Mouse (Mus musculus) brain, embryonic 18.5 days (tissue): ENCODE results near the gene Acss1.

Experiments
- DNase-seq: peaks from one replicate; pipeline ENCODE4 v3.0.0-alpha.2; 2012; ENCODE audit warnings: low read depth, low spot score

The Acss1 gene

DNA sequence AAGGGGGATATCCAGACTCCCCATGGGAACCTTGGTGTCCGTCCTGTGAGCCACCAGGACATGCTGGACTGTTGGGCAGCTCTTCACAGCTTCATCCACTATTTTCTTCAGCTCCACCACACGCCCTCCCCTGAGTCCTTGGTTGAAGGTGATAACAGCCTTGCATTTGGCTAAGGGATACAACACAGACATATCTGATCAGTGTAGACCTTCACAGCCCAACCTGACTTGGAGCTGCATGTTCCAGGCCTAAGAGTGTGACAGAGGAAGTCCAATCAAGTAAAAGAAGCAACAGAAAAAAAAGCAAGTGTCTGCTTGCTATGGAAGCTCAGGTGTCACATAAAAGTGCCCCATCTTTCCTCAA lies 29.9 kb downstream of the Acss1 start:
- DNase-seq, result no peak

DNA sequence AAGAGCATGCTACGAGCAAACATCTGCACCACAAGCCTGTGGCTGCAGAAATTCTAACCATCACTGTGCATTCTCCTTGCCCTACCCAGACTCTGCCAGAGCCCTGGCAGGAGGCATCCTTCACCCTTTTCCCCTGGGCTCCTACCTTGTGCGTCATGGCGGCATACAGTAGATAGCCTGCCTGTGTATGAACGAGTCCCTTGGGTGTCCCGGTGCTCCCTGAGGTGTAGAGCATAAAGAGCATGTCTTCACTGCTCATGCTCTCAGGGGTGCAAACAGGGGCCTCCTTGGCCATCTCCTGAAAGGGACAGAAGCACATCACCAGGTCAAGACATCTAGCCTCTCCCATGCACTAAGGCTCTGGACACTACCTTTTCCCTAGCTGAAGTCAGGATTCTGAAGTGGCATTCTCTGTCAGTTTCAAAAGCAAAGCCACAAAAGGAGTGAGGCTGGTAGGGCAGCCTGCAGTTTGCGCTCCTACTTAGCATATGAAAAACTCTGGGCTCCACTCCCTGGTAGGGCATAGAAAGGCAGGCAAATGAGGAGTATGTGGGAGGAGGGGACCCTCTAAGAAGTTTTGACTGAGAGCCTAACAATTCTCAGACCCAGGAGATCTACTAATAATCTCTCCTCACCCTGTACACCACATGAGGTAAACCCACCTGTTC lies 30.5 kb downstream of the Acss1 start:
- no peak for DNase-seq

DNA sequence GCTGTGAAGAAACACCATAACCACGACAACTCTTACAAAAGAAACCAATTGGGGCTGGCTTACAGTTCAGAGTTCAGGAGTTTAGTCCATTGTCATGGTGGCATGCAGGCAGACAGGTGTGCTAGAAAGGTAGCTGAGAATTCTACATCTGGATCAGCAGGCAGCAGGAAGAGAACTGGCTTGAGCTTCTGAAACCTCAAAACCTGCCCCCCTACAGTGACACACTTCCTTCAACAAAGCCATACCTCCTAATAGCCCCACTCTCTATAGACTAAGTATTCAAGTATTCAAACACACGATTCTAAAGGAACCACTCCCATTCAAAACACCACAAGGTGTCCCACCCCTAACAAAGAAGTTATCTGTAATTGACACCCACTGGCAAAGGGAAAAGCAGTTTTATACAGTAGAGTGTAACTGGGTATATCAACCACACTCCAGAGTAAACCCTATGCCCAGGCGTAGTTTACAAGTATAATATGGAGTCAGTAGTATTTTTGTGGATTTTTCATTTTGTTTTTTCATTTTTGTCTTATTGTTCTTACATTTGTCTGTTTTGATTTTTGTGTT lies 32.3 kb downstream of the Acss1 start:
- DNase-seq, result no peak

DNA sequence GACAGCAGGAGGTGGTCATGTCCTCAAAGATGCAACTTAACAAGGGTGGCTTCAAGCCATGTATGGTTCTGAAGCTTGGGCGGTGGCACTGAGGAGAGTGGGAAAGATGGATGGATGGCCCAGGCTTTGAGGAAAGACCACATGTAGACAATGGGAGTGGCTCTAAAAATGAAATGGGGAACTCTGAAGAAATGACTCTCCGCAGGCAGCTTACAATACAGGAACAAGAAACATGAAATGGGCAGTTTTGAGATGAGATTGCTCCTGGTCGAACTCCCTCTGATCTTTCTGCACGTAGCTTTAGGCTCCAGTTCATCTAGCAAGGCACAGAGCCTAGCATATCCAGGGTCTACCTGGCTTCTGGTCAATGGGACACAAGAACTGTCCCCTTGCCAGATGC lies 39.0 kb downstream of the Acss1 start:
- no peak for DNase-seq

DNA sequence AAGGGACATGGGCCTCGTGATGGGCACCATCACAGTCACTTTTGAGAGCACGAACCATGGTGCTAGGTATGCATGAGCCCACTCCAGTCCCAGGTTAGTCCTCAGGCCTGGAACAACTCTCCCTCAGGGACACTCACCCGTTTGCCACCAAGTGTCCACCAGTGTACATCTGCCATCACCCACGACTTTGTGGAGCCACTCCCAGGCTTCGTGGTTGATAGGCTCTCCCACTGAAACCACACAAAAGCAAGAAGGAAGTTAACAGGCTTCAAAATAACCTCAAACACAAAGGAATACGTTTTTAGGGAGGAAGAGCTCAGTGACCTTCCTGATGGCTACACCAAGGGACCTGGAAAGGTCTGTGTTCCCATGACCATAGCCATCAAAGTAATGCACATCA lies 41.2 kb downstream of the Acss1 start:
- DNase-seq, result no peak

DNA sequence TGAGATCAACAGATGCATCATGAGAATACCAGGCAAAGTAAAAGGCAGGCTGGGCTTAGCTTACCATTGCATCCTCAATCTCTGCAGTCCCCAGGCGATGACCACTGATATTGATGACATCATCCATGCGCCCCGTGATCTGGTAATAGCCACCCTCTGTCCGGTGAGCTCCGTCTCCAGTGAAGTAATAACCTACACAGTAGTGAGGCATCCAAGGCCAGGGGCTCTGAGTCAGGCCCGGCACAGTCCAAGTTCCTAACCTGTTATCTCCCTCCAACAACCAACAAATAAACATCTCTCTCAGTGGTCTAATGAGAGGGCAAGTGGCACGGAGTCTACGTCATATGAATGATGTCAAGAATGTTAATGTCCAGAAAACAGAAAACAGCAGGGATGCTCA lies 43.4 kb downstream of the Acss1 start:
- no peak for DNase-seq

DNA sequence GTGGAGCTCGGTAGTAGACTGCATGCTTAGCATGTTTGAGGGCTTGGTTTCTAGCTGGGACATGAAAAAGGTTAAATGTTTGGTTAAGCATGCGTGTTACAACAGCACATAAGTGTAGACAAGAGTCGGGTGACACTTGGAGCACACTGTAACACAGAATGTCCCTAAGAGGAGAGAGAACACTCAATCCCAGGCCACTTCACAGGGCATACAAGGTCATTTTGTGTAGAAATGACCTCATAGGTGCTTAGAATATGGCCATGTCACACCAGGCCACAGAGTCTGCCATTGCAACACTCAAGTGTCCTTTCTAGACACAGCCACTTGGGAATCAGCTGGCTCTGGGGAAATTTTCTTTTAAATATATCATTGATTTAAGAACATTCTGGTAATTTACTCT lies 44.3 kb downstream of the Acss1 start:
- no peak for DNase-seq

DNA sequence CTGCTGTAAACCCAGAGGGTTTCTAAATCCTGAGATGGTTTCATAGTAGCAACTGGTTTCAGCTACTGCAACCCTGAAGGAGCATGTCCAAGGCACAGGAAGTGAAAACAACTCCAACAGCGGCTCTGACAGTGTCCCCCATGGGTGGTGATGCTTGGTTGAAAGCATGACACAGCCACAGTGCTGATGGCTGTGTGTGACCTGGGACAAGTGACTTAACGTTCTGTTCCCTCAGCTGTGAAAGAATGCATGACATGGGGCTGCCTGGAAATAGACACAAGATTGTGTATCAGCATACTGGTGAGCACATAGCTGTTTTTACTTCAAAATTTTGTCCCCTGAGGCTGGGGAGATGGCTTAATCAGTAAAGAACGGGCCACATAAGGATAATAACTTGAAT lies 46.6 kb downstream of the Acss1 start:
- DNase-seq, result no peak

DNA sequence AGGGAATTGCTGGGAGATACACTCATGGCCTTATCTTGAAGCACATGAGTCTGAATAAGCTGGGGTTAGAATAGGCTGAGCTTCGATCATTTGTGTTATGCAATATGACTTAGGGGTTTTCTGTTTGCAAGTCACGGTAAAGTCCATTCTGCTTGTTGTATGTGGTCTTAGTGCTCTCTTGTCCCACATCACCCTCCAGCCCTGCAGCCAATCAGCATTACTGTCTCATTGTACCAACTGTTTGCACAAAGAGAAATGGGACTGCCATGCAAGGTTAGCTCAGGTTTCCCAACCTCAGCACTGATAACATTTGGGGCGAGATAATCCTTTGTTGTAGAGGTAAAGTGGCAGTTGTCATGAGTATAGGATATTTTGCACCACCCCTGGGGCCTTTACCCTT lies 58.2 kb downstream of the Acss1 start:
- DNase-seq, result no peak

DNA sequence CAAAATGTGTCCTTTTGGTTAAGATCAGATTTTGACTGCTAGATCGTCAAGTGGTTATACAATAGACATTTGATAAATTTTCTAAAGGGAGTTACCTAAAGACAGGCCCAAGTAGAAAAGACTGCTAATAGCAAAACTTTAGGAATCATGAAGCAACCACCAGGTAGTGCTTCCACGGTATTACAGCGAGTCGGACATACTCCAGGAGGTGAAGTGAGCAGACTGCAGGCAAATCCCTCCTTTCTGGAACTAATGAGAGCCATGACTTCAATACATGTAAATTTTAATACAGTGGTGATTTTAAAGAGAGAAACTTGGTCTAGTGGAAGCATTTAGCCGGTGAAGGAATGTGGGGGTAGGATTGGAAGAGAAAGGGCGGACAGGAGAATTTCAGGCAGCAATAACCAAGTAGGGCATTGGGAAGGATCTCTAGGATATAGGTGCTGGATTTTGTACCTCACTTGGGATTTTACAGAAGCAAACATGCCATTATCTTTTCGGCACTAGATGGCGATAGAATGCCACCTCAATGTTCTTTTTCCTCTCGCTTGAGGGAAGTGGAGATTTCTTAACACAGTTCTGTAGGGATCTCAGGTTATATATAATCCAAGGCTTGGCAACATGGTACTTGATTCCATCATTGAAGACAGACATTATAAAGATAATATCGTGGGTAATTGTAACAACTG lies 59.3 kb downstream of the Acss1 start:
- peak; percentile 62 for DNase-seq

DNA sequence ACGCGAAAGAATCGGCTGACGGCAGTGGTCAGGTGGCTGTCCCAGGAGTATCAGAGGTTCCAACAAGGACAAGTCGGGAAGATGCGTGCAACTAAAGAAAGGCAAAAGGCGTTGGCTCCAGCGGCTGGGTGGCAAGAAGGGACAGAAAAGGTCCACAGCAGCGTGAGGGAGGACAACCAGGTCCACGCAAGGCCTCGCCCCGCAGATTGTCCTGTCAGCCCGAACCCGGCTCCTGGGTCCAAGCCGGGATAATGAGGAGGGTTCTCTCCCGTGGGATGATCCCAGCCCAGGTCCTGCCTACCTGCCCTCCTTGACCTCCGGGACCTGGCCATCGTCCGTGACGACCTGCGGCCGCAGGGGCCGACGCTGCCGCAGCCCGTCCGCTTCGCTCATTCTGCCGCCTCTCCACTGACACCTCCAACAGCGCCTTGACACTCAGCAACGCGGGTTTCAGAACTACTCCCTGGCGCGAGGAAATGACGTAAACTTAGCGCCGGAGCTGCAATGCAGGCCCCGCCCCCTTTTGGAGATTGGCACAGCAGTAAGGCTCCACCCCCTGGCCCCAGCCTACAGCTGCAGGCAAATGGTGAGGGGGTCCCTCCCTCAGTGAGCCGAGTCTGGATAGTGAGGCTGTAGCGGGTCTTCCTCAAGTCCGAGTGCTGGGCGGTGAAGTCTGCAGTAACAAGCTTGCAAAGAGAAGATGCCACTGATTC lies 60.1 kb downstream of the Acss1 start, which contains the start of gene Apmap:
Gene Apmap, minus strand, starts transcription at position 481 of the 713 bp plus-strand sequence.
- peak; percentile 91 for DNase-seq

DNA sequence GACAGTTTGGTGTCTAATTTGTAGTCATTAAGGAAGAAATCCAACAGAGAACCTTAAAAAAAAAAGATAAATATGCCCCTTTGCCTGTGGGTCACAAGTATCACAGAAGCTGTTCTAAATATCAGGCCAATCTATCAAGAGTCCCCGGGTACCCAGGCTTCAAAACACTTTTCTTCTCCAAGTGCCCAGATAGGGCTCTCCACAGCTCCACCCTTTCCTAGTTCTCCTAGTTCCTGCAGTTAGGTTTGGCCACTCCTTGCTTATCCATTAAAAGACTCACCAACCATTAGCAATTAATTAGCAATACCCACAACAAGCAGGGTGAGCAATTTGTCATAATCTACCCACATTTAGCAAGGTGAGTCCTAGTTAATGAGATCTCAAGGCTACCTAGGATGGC lies 61.2 kb downstream of the Acss1 start:
- DNase-seq, result no peak

DNA sequence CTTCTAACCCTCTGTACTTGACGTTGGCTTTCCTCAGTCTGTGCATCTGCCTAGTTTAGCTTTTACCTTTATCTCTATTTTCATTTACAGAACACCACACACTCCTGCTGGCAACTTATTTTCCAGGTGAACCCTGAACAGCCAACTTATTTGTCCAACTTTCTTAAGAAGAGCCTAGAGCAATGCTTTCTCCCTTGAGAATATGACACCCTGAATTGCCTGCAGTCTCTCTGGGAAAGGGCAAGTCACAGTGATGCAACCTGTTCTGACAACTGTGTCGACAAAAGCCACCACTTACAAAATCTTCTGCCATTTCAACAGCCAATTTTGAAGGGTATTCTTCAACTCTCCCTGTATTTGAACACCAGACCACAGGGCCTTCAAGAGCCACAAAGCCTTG lies 63.5 kb downstream of the Acss1 start:
- no peak for DNase-seq

DNA sequence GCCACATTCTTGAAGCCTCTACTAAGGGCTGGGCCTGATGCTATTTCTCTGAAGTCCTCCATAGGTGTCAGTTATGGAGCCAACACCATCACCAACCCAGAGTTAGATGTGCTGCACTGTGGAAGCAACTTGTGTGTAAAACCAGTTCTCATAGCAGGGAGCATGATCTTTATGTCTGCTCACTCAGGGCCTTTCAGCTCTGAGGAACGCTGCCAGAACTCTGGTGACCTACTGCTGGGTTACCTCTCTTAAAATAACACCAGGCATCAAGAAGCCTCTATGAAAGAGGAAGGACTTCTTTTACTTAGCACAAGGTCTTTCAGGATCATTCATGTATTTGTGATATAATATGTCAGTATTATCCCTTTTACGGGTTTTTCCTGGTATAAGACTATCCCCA lies 66.1 kb downstream of the Acss1 start:
- DNase-seq, result no peak

DNA sequence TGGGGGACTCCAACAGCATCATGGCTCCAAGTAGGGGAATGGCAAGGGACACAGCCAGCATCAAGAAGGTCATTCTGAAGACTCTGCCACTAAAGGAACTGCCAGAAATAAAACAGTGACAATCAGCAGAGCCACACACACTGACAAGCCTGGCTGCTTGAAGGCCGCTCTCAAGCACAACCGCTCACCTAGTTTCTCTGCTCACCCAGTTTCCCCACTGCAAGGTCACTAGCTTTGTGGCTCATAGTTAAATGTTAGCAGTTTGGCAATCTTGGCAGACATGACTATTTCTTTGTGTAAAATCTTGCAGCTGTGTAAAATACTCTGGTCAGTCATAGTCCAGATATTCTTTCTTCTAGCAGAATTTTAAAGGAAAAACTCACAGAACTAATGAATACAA lies 68.0 kb downstream of the Acss1 start:
- no peak for DNase-seq

DNA sequence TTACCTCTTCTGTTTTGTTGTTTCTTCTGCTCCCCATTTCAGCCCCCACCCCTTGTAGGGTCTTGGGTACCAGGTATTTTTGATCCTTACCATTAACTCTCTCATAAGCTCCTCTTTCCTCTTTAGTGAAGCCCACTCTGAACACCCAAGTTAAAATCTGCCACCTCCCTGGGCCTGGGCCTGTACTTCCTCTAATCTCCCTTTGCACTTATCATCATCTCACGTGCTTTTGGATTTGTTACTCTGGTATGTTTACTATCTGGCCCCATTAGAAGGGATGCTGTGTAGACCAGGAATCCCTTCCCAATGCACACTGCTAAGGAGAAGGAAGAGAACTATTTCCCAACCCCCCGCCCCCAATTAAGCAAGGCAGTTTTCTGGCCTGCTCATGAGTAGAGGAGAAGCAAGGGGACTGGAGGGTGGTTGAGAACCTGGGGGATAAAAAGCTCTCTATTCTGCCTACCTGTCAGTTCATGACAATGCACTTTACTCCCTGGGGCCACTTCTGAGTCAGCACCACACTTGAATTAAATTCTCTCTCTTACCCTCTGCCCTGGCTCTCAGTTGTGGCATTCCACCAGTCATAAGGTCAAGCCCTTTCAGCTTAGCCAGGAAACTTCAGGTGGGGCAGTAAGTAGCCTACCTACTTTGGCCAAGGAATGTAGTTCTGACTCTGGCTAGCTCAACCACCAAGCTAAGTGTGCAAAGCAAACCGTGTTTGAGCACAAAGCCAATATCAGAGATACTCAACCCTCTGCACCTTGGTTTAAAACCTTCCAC lies 72.7 kb downstream of the Acss1 start:
- DNase-seq, result no peak

DNA sequence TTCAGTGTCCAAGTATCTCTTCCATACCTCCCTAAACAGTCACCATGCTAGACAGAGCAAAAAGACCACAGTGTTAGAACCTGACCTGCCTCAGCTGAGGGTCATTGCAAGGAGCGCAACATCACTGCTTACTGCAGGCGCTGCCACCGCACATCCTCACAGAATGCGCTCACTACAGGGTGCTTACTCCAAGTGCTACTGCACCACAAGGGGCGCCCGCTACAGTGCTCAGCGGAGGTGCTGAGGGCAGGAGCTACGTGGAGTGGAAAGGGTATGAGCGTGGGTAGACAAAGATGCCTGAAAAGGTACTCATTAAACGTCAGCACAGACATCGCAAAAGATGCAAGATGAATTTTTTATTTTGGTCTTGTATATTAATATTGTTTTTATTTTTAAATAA lies 79.2 kb downstream of the Acss1 start:
- DNase-seq, result no peak

DNA sequence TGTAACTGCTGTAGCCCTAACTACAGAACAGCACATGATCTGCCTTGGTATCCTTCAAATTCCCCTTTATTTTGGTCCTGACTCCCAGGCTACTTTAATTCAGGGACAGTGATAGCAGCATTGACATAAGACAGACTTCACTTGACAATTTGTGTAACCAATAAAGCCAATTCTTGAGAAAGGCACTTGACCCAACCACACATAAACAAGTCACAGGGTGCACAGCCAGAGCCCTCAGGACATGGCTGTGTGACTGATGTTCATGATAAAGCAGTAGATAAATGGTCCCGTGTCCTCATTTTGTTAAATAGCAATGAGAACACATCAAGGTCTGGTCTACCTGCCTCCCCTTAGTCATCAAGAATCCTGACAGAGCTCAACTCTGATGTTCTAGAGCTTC lies 88.7 kb downstream of the Acss1 start:
- DNase-seq, result no peak

DNA sequence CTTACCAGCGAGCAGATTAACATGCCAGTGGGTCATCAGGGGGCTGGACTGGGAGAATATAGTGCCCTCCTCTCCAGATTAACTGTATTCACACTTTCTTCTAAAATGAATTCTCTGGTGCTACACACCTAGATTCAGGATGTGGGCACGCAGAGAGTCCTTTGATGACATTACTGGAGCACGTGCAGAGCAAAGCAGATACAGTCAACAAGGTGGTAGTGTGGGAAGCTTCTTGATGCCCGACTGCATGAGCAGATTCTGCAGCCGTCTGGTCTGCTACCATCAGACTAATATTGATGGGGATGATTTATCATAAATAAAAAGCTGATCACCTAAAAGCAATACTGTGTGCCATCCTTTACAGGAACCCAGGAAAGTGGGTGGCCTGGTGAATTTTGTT lies 89.7 kb downstream of the Acss1 start:
- DNase-seq, result no peak

DNA sequence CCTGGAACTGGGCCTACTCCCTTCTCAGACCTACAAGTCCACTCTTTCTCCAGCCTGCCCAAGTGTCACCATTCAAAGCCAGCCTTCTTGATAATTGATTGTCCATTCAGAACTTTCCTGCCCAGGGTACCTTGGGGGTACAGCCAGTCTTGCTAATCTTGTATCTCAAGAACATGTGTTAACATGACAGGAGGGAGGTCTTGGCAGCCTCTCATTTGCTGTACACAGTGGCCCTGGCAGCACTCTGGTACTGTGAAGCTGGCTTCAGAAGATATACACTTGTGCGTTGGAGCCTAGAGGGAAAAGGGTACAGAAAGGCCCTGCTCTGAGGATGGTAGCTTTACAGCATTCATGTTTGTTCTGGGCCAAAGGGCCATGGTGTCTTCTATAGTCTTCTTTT lies 92.0 kb downstream of the Acss1 start:
- no peak for DNase-seq

DNA sequence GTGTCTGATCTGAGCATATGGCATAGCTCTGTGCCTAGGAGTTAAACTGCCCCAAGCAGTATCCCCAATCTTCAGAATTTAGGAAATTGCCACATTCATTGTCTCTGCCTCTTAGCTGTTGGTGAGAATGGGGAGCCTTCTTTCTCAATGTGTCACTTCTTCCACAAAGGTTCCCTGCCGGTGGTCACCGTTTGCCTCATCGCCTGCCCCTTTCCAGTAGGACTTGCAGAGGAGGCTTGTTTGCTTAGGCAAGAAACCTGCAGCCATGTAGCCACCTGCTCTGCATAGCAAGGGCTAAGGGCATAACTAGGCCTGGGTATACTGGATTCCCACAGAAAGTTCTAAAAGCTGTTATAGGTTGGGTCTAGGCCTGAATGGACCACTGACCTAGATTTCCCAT lies 95.8 kb downstream of the Acss1 start:
- no peak for DNase-seq

DNA sequence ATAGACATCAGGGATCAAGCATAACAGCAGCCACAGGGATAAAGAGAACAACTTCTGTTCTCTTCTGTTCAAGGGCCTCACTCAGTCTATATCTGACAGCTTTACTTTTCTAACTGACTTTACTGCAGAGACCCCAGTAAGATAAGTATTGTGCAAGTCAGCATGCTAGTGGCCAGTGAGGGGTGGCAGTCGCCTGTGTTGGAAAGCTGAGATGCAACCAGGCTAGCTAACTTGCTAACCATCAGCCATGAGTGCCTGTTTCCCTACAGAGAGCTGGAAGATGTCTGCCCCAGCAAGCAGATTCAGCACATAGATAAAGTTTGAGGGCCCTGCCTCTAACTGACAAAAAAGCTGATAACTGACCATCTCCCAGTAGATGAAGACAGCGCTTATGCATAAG lies 97.5 kb downstream of the Acss1 start:
- DNase-seq, result no peak
